24 mouse cellular contexts compared by ENCODE assay signal in the genomic region with DNA sequence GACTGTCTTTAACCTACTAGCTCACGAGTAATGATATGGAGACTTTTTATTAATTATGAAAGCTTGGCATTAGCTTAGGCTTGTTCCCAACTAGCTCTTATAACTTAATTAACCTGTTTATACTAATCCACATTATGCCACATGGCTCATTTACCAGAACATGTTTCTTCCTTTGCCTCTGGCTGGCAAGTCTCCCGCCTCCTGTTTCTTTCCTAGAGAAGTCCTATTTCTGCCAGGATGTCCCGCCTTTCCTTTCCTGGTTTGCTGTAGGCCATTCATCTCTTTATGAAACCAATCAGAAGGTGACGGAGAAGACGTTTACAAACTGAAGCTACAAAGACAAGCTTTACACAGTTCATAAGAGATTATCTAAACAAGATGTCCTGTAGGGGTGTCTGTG.
"Had no signal": no experiment of that assay in that cellular context is flagged by ENCODE, and none has a peak within 500 bp of the region (broad histone marks: within the 10 kb centered on the region; RNA-seq: fewer than 3 reads in every experiment).

No protein-coding gene starts in this region.

- H3K27me3 ChIP-seq: heart, embryonic 13.5 days; heart, embryonic 15.5 days; hindbrain, embryonic 12.5 days; intestine, embryonic 15.5 days; kidney, embryonic 15.5 days; limb, embryonic 13.5 days; limb, embryonic 15.5 days had no signal

- DNase-seq: gastrocnemius, adult 2 months; gastrocnemius, postnatal 10 days; gastrocnemius, postnatal 25 days; heart, adult 2 months; heart, postnatal 14 days; heart, postnatal 4 days; kidney, adult 2 months; kidney, adult 9 months; kidney, postnatal 14 days; layer of hippocampus, adult 9-11 months; layer of hippocampus, postnatal 36 days; left cerebral cortex, postnatal 4 days had no signal

- H3K4me1 ChIP-seq: hindbrain, embryonic 10.5 days; intestine, embryonic 15.5 days; liver, embryonic 12.5 days had no signal

- H3K27ac ChIP-seq: gastrocnemius, adult 2 months; heart, adult 2 months; heart, embryonic 13.5 days; heart, embryonic 15.5 days; hindbrain, embryonic 10.5 days; hindbrain, embryonic 12.5 days; hindbrain, embryonic 14.5 days; intestine, embryonic 15.5 days; kidney, embryonic 15.5 days; kidney, postnatal 0 days; limb, embryonic 13.5 days; limb, embryonic 15.5 days; liver, embryonic 12.5 days; liver, embryonic 14.5 days had no signal

- H3K4me3 ChIP-seq: gastrocnemius, adult 2 months; heart, adult 2 months; heart, embryonic 13.5 days; heart, embryonic 15.5 days; hindbrain, embryonic 10.5 days; hindbrain, embryonic 12.5 days; intestine, embryonic 15.5 days; kidney, embryonic 15.5 days; limb, embryonic 13.5 days; limb, embryonic 15.5 days; liver, embryonic 12.5 days had no signal
